Mouse (Mus musculus): ENCODE results near the gene Aknad1.

Aknad1 gene

GRCm38 (mm10) chr3:108739045-108739708 is at the start of gene Aknad1:
Aknad1 (plus strand) TSS chr3:108739658.
- DNase-seq, result no peak

- DNase-seq, result no peak
Observed at GRCm38 (mm10) chr3:108689979-108690378, 49.5 kb upstream of the Aknad1 start.

GRCm38 (mm10) chr3:108694321-108694720 is 45.1 kb upstream of the Aknad1 start:
- DNase-seq, result no peak

DNA sequence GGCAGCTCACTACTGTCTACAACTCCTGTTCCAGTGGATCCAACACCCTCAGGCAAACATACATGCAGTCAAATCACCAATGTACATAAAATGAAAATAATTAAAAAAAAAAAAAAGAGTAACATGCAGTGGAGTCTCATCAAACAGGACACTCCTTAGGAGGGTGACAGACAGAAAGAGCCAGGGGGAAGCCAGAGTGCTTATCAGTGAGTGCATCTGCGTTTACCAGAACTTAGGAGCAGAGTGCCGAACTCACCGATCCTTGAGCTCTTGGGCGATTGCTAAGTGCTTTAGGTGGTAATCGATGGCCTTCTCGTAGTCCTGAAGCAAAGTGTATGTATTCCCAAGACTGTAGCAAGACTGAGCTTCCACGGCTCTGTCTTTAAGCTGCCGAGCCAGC is 40.8 kb upstream of the Aknad1 start:
- DNase-seq, result no peak

DNA sequence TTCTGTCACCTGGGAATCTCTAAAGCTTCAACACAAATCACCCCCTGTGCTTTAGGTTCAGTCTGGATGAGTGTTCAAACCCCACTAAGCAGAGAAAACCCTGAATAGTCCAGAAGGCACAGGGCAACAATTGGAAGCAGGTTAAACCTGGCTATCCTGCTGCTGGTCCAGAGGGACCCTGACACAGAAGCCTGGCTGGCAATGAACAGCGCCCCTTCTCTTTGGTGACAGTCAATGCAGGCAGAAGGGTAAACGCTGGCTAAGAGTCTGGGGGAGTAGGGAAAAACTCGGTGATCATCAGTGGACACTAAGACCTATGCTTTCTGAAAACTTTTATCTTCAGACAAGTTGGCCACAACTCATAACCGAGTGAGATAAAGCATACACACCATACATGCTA is 39.7 kb upstream of the Aknad1 start:
- no peak for DNase-seq

DNA sequence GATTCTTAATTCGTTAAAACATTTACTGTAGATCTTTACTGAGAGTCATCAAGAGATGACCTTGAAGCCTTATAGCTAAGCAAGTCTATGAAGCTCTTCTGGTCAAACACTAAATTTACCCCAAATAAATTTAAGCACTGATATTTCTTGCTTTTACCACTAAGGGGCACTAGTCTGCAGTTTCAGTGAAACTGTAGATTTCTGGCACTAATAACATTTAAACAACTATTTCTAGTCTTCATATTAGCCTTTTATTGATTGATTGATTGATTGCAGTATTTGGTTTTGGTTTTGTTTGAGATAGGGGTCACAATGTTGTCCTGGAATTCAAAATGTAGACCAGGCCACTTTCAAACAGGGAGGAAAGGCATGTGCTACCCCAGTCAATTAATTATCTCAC is 38.2 kb upstream of the Aknad1 start:
- DNase-seq, result no peak

GRCm38 (mm10) chr3:108702789-108703188 is 36.7 kb upstream of the Aknad1 start:
- no peak for DNase-seq

GRCm38 (mm10) chr3:108711296-108711695 is 28.2 kb upstream of the Aknad1 start:
- no peak for DNase-seq

- DNase-seq, result no peak
Observed at GRCm38 (mm10) chr3:108713065-108713675, 26.3 kb upstream of the Aknad1 start.

DNA sequence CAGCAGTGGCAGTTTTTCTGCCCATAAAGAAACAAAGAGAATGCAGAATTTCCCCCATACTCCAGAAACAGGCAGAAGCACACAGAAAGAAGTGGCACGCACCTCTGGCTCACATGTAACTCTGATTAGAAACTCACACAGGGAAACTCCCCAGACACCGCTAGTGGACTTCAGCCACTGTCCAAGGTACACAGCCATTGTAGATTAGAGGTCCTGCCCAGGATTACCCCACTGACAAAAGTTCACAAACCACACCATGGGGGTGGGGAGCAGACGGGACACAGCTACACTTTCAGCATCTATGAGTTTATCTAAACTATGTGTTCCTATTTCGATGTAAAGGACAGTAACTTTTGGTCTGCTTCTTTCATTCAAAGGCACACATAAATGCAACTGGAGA is 24.6 kb upstream of the Aknad1 start:
- peak; percentile 46 for DNase-seq

- DNase-seq, result peak; percentile 40
Observed at GRCm38 (mm10) chr3:108717896-108718502, 21.5 kb upstream of the Aknad1 start.

GRCm38 (mm10) chr3:108719357-108719756 is 20.1 kb upstream of the Aknad1 start:
- DNase-seq, result no peak

DNA sequence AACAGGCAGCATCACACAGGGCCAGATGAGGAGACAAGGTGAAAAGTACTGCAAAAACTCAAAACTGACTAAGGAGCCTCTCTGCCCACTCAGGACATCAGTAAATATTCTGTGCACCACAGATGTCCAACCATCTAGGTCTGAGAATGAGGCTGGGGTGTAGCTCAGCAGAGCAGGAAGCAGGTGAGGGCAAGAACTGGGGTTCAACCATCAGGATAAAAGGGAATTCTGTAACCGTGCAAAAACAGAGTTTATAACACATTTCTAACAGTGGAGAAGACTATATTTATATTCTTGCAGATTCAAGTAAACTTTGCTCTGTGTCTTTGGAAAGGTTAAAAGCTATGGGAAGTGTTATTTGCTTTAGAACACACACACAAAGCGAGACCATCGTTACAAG is 19.7 kb upstream of the Aknad1 start:
- no peak for DNase-seq

GRCm38 (mm10) chr3:108721076-108721991 is 18.1 kb upstream of the Aknad1 start:
- peak; percentile 62 for DNase-seq

- peak; percentile 100 for DNase-seq
Observed at GRCm38 (mm10) chr3:108722036-108722872, 17.2 kb upstream of the Aknad1 start, which contains the start of gene Gpsm2. Gpsm2 (minus strand) TSS chr3:108722309.

DNA sequence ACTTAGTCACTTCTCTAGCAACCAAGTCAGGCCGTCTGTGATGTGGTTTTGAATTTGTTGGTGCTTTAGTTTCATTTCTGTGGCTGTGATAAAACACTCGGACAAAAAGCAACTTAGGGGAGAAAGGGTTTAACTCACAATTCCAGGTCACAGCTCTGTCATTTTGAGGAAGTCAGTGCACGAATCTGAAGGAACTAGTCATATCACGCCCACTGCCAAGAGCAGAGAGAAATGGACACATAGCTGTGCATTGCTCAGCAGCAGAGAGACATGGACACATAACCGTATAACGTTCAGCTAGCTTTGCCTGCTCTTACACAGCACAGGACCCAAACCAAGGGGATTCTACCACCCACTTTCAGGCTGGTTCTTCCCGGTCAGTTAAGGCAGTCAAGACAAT is 13.0 kb upstream of the Aknad1 start:
- no peak for DNase-seq

- DNase-seq, result no peak
Observed at GRCm38 (mm10) chr3:108727344-108727743, 12.1 kb upstream of the Aknad1 start.

GRCm38 (mm10) chr3:108727776-108728175 is 11.7 kb upstream of the Aknad1 start:
- DNase-seq, result no peak

- peak; percentile 87 for DNase-seq
Observed at GRCm38 (mm10) chr3:108730316-108730715, 9.1 kb upstream of the Aknad1 start.

- DNase-seq, result no peak
Observed at GRCm38 (mm10) chr3:108737761-108738160, 1.7 kb upstream of the Aknad1 start.

DNA sequence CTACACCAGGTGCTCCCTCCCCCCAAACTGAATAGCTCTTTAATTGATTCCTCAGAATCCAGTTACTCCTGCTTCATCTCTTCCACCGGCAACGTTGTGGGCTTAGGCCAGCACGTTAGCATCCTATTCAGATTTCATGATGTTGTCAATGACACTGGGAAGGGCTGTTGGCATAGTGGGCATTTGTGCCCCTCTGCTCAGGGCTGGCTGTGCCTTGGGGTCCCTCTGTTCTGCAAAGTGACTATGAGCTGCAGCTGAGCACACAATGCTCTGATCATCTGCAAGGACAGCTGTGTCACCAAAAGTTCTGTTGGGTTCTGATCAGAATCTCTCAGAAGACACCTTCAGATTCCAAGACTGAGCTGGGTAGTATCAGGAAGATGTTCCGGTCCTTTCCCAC is 4.6 kb downstream of the Aknad1 start:
- no peak for DNase-seq

DNA sequence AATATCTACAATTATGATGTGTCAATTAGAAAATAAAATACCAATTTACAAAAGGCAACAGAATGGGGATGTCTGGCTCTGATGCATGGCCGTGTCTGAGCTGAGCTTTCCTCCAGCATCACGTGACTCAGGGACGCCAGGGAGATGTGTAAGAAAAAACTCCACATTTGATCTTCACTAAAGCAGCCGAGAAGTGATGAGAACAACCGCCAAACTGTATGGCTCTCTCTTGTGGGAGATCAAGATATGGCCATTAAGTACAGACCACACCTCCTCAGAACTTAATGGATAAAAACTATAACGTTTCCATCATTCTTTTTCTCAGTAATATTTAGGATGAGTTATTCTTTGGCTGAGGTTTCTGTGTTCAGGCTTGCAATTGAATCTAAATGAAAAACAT is 11.6 kb downstream of the Aknad1 start:
- peak; percentile 60 for DNase-seq
